Mouse (Mus musculus): ENCODE measurements around the gene Kit. TPM values are rescaled to one million over a fixed set of nuclear protein-coding genes. Genes with fewer than 3 reads are reported as not detected.

Kit gene
- total and polyA plus RNA-seq, 2 experiments from 2014 or later: 24.8 to 36.3 TPM

- no peaks in the 10 kb centered on the region for H3K4me1 ChIP-seq (ENCODE audit: insufficient read depth)
- no peak overlapping the region for H3K4me2 ChIP-seq (ENCODE audit: low read depth)
- no peaks in the 10 kb centered on the region for H3K9me3 ChIP-seq (ENCODE audit: low read length)
- no peak overlapping the region for H3K27ac ChIP-seq (ENCODE audit: low read depth, low read length)
- DNase-seq (no peak), ATAC-seq (no peak)
- no peaks in the 10 kb centered on the region for H3K36me3 ChIP-seq (ENCODE audit: insufficient read depth)
- no peak overlapping the region for H3K9ac ChIP-seq
- no peak for TF ChIP-seq CTCF (IDR thresholded peaks at IDR 0.05; ENCODE audit: low read depth)
- WGBS: 92% methylated on average over 4 of the region's 4 CpGs
- no peaks in the 10 kb centered on the region for H3K27me3 ChIP-seq (ENCODE audit: insufficient read depth, low read length)
- no peak overlapping the region for H3K4me3 ChIP-seq (ENCODE audit: low read depth, low read length)
Observed at GRCm38 (mm10) chr5:75545265-75545643, 29.5 kb upstream of the Kit start.

- Histone ChIP-seq H3K36me3 (ENCODE audit: insufficient read depth) (no peaks in the 10 kb centered on the region), H3K4me2 (ENCODE audit: low read depth) (no peak overlapping the region), H3K4me3 (ENCODE audit: low read depth, low read length) (no peak overlapping the region), H3K27me3 (ENCODE audit: insufficient read depth, low read length) (no peaks in the 10 kb centered on the region), H3K4me1 (ENCODE audit: insufficient read depth) (no peaks in the 10 kb centered on the region), H3K27ac (ENCODE audit: low read depth, low read length) (no peak overlapping the region), H3K9ac (no peak overlapping the region), H3K9me3 (ENCODE audit: low read length) (no peaks in the 10 kb centered on the region)
- WGBS: 85% methylated on average over 3 of the region's 3 CpGs
- ATAC-seq (no peak), DNase-seq (no peak)
- no peak for TF ChIP-seq CTCF (IDR thresholded peaks at IDR 0.05; ENCODE audit: low read depth)
Observed at GRCm38 (mm10) chr5:75553021-75553420, 21.7 kb upstream of the Kit start.

- no peaks in the 10 kb centered on the region for H3K9me3 ChIP-seq (ENCODE audit: low read length)
- no peak for ATAC-seq
- no peaks in the 10 kb centered on the region for H3K27me3 ChIP-seq (ENCODE audit: insufficient read depth, low read length)
- H3K9ac ChIP-seq: no peak overlapping the region
- WGBS: 74% methylated on average over 11 of the region's 11 CpGs
- no peaks in the 10 kb centered on the region for H3K4me1 ChIP-seq (ENCODE audit: insufficient read depth)
- H3K4me3 ChIP-seq (ENCODE audit: low read depth, low read length): no peak overlapping the region
- no peak for TF ChIP-seq CTCF (IDR thresholded peaks at IDR 0.05; ENCODE audit: low read depth)
- no peak overlapping the region for H3K27ac ChIP-seq (ENCODE audit: low read depth, low read length)
- H3K4me2 ChIP-seq (ENCODE audit: low read depth): no peak overlapping the region
- no peak for DNase-seq
- H3K36me3 ChIP-seq (ENCODE audit: insufficient read depth): no peaks in the 10 kb centered on the region
Observed at GRCm38 (mm10) chr5:75557636-75558035, 17.1 kb upstream of the Kit start.

GRCm38 (mm10) chr5:75559291-75559690 lies 15.4 kb upstream of the Kit start:
- DNase-seq: no peak
- Histone ChIP-seq H3K27me3 (ENCODE audit: insufficient read depth, low read length) (no peaks in the 10 kb centered on the region), H3K4me3 (ENCODE audit: low read depth, low read length) (no peak overlapping the region), H3K9me3 (ENCODE audit: low read length) (no peaks in the 10 kb centered on the region), H3K4me1 (ENCODE audit: insufficient read depth) (no peaks in the 10 kb centered on the region), H3K9ac (no peak overlapping the region), H3K4me2 (ENCODE audit: low read depth) (no peak overlapping the region), H3K27ac (ENCODE audit: low read depth, low read length) (no peak overlapping the region), H3K36me3 (ENCODE audit: insufficient read depth) (no peaks in the 10 kb centered on the region)
- ATAC-seq: no peak
- no peak for TF ChIP-seq CTCF (IDR thresholded peaks at IDR 0.05; ENCODE audit: low read depth)
- WGBS: 83% methylated on average over 6 of the region's 6 CpGs

DNA sequence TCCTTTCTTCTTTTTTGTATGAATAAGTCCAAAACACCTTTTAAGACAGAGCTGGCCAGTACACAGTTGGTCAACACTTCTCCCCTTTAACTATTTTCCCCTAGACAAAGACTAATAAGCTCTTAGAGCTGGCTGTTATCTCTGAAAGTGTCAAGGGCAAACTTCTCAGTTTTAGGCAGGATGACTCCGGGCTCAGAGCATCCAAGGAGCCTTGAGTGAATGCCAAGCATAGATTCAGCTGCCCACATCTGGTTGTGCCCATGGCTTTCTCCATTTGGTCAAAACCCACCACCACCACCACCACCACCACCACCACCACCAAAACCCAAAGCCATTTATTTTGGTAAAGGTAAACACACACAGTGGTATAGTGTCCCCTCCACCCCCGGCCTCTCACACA lies 13.5 kb upstream of the Kit start:
- 94% methylated on average over 2 of the region's 2 CpGs for WGBS
- ATAC-seq: no peak
- H3K4me1 ChIP-seq (ENCODE audit: insufficient read depth): no peaks in the 10 kb centered on the region

DNA sequence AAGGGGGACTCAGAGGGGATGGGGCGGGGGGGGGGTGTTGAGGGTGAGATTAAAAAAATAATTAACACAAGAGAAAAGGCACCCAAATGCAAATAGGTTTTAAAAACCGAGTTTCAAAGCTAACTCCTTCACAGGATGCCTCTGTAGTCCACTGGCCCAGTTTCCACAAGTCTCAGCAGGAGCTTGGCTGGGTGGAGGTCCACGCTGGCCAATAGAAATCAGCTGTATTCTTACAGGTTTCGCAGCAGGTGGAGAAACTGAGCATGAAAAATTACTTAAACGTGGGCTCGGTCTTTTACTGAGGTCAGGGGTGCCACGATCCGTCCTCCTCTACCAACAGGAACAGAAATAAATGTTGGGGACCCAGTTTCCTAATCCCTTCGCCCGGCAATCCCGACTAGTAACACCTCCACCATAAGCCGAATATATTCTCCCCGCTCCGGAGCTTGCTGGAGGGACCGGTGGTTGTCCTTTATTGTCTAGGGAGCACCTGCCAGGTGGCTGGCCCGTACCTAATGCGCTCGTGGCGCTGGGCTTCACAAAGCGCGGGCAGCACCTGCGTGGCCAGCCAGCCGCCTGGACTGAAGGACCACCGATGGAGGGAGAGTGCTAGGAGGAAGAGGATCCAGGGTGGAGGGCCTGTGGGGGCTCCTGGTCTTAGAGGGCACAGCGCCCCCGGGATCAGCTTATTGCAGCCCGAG lies 415 bp upstream of the Kit start:
- H3K27me3 ChIP-seq (ENCODE audit: insufficient read depth, low read length): peaks cover 5% of the 10 kb centered on the region
- TF ChIP-seq CTCF (IDR thresholded peaks at IDR 0.05; ENCODE audit: low read depth): no peak
- H3K4me3 ChIP-seq (ENCODE audit: low read depth, low read length): peak overlapping the region; percentile 60
- H3K4me1 ChIP-seq (ENCODE audit: insufficient read depth): no peaks in the 10 kb centered on the region
- no peaks in the 10 kb centered on the region for H3K9me3 ChIP-seq (ENCODE audit: low read length)
- no peak overlapping the region for H3K27ac ChIP-seq (ENCODE audit: low read depth, low read length)
- peak overlapping the region; percentile 65 for H3K9ac ChIP-seq
- no peak; the same call in 1 of the 2 replicates for ATAC-seq
- peak; percentile 6 for DNase-seq
- H3K36me3 ChIP-seq (ENCODE audit: insufficient read depth): no peaks in the 10 kb centered on the region
- H3K4me2 ChIP-seq (ENCODE audit: low read depth): peak overlapping the region; percentile 100
- WGBS: 4% methylated on average over 27 of the region's 27 CpGs

More for the DNA sequence above, 13.5 kb upstream of the Kit start:
- DNase-seq: no peak
- H3K9ac ChIP-seq: no peak overlapping the region
- no peak overlapping the region for H3K4me3 ChIP-seq (ENCODE audit: low read depth, low read length)
- TF ChIP-seq CTCF (IDR thresholded peaks at IDR 0.05; ENCODE audit: low read depth): no peak
- H3K4me2 ChIP-seq (ENCODE audit: low read depth): no peak overlapping the region
- no peaks in the 10 kb centered on the region for H3K9me3 ChIP-seq (ENCODE audit: low read length)
- no peak overlapping the region for H3K27ac ChIP-seq (ENCODE audit: low read depth, low read length)
- no peaks in the 10 kb centered on the region for H3K36me3 ChIP-seq (ENCODE audit: insufficient read depth)
- no peaks in the 10 kb centered on the region for H3K27me3 ChIP-seq (ENCODE audit: insufficient read depth, low read length)

DNA sequence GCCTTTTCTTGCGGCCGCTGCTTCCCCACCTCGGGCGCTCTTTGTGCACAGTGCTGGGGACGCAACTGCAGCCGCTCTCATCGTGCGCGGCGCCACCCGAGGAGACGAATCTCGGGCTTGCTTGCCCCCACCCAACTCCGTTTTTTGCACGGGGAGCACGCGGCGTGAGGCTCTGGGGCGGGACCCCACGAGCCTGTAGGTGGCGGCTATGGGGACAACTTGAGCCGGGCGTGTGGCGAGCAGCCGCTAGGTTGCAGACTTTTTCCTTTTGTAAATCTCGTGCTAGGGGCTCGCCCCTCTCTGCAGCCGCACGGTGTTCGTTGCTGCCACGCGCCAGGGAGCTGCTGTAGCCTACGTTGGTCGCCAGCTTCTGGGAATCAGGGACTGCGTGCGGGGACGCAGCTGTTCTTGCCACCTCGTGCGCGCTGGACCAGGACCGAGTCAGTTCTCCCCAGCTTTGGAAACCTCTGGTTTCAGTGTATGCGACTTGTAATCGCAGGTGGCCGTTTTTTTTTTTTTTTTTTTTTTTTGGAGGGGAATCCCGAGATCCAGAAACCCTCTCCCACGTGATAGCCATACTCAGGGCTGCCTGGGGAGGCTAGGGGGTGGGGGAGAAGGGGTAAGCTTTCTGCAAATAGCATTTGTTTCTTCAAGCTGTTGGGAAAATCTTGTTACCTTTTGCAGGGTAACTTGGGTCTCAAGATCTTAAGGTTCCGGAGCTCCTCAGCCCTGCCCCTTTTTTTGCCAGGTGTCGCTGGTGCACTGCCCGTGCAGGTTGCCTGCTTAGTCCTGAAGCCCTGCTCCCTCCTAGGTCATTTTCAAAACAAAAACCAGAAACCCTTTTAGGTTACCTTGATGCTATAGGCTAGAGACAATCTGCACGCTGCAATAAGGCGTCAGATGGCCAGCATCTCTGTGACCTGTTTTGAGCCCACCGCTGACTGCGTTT lies 1.1 kb downstream of the Kit start:
- peak overlapping the region; percentile 60 for H3K4me3 ChIP-seq (ENCODE audit: low read depth, low read length)
- TF ChIP-seq CTCF (IDR thresholded peaks at IDR 0.05; ENCODE audit: low read depth): peak; percentile 70
- under 1% methylated on average over 53 of the region's 53 CpGs for WGBS

More for the DNA sequence above, 1.1 kb downstream of the Kit start:
- peak overlapping the region; percentile 65 for H3K9ac ChIP-seq
- DNase-seq (peak; percentile 83), ATAC-seq (peak; percentile 80)
- H3K4me2 ChIP-seq (ENCODE audit: low read depth): peak overlapping the region; percentile 100
- no peaks in the 10 kb centered on the region for H3K9me3 ChIP-seq (ENCODE audit: low read length)
- H3K36me3 ChIP-seq (ENCODE audit: insufficient read depth): no peaks in the 10 kb centered on the region
- H3K4me1 ChIP-seq (ENCODE audit: insufficient read depth): no peaks in the 10 kb centered on the region
- H3K27me3 ChIP-seq (ENCODE audit: insufficient read depth, low read length): peaks cover 5% of the 10 kb centered on the region
- peak overlapping the region; percentile 59; the same call in 1 of the 2 replicates for H3K27ac ChIP-seq (ENCODE audit: low read depth, low read length)

Measured in forebrain, postnatal 0 days (tissue).